Mouse (Mus musculus) MEL (cell line): Measurements from ENCODE around the gene Ern1. TPM values are rescaled to one million over a fixed set of nuclear protein-coding genes. Genes with fewer than 3 reads are reported as not detected.

ENCODE experiments used
- DNase-seq: peaks from one replicate; pipeline ENCODE4 v3.0.0; 2011; ENCODE audit warnings: low read depth, low spot score
- H3K27ac ChIP-seq: 2 replicates; pipeline ENCODE4 v1.5.1; 2012; ENCODE audit warnings: low read depth, mild to moderate bottlenecking, control low read depth, low read length, moderate library complexity; ENCODE audit not compliant: control insufficient read depth
- H3K27me3 ChIP-seq, 2 experiments: fragments of 150-350 bp in 1 of 2; sonication (generic) in 1 of 2; 2 replicates each; pipeline ENCODE4 v1.6.1; 2012; ENCODE audit warnings: low read length in 2 of 2, mild to moderate bottlenecking in 2 of 2, improper control_type of control experiment in 1 of 2, moderate library complexity in 1 of 2; ENCODE audit not compliant: insufficient read depth in 2 of 2, control insufficient read depth in 1 of 2
- H3K36me3 ChIP-seq, 2 experiments: 2 replicates each; pipeline ENCODE4 v1.6.1; 2012 to 2014; ENCODE audit warnings: low read length in 2 of 2, improper control_type of control experiment in 1 of 2, inconsistent platforms in 1 of 2, mild to moderate bottlenecking in 1 of 2; ENCODE audit not compliant: insufficient read depth in 2 of 2, control insufficient read depth in 1 of 2
- H3K4me1 ChIP-seq, 2 experiments: fragments of 150-350 bp in 1 of 2; sonication (generic) in 1 of 2; 2 replicates each; pipeline ENCODE4 v1.6.1; 2012; ENCODE audit warnings: low read length in 2 of 2, improper control_type of control experiment in 1 of 2, mild to moderate bottlenecking in 1 of 2; ENCODE audit not compliant: insufficient read depth in 2 of 2, control insufficient read depth in 1 of 2
- H3K4me3 ChIP-seq, 2 experiments: fragments of 150-350 bp in 1 of 2; sonication (generic) in 1 of 2; 2 replicates each; pipeline ENCODE4 v1.5.1; 2012; ENCODE audit warnings: low read depth in 2 of 2, low read length in 2 of 2, mild to moderate bottlenecking in 2 of 2, moderate library complexity in 2 of 2, control low read depth in 1 of 2, improper control_type of control experiment in 1 of 2; ENCODE audit not compliant: control insufficient read depth in 1 of 2, insufficient read depth in 1 of 2
- H3K79me2 ChIP-seq: 2 replicates; pipeline ENCODE4 v1.6.1; 2012; ENCODE audit warnings: mild to moderate bottlenecking, low read length, moderate library complexity; ENCODE audit not compliant: control insufficient read depth, poor library complexity, insufficient read depth
- H3K9ac ChIP-seq: 2 replicates; pipeline ENCODE4 v1.6.1; 2012; ENCODE audit warnings: low read depth, mild to moderate bottlenecking, control low read depth, low read length, moderate library complexity; ENCODE audit not compliant: control insufficient read depth, poor library complexity, severe bottlenecking
- H3K9me3 ChIP-seq: fragments of 150-350 bp; sonication (generic); replicated peaks from 2 replicates; pipeline ENCODE4 v1.6.1; 2012; ENCODE audit warnings: mild to moderate bottlenecking, low read length, improper control_type of control experiment, moderate library complexity; ENCODE audit not compliant: insufficient read depth
- CTCF ChIP-seq, 3 experiments: IDR thresholded peaks in 2 of 3; conservative IDR thresholded peaks in 1 of 3; 2 replicates each; pipeline ENCODE4 v1.5.1; 2011 to 2012; ENCODE audit warnings: low read length in 3 of 3, low read depth in 2 of 3, mild to moderate bottlenecking in 2 of 3, improper control_type of control experiment in 1 of 3, inconsistent platforms in 1 of 3, mixed read lengths in 1 of 3, moderate library complexity in 1 of 3; ENCODE audit not compliant: control insufficient read depth in 1 of 3, insufficient read depth in 1 of 3, poor library complexity in 1 of 3, severe bottlenecking in 1 of 3
- ETS1 ChIP-seq: IDR thresholded peaks from 2 replicates; pipeline ENCODE4 v1.6.1; 2012; ENCODE audit warnings: low read depth, mild to moderate bottlenecking, inconsistent platforms, low read length, improper control_type of control experiment, moderate library complexity
- GABPA ChIP-seq: IDR thresholded peaks from 2 replicates; pipeline ENCODE4 v1.6.1; 2012; ENCODE audit warnings: low read depth, mild to moderate bottlenecking, inconsistent platforms, low read length, improper control_type of control experiment, moderate library complexity
- HCFC1 ChIP-seq: IDR thresholded peaks from 2 replicates; pipeline ENCODE4 v1.6.1; 2012; ENCODE audit warnings: low read depth, mild to moderate bottlenecking, inconsistent platforms, low read length, improper control_type of control experiment, moderate library complexity
- JUND ChIP-seq: IDR thresholded peaks from 2 replicates; pipeline ENCODE4 v1.6.1; 2011; ENCODE audit warnings: low read depth, mild to moderate bottlenecking, improper control_type of control experiment, low read length
- MXI1 ChIP-seq: IDR thresholded peaks from 2 replicates; pipeline ENCODE4 v1.6.1; 2011; ENCODE audit warnings: mild to moderate bottlenecking, low read depth, low read length, improper control_type of control experiment
- MYB ChIP-seq: IDR thresholded peaks from 2 replicates; pipeline ENCODE4 v1.6.1; 2011; ENCODE audit warnings: mild to moderate bottlenecking, low read depth, low read length, improper control_type of control experiment
- NELFE ChIP-seq: IDR thresholded peaks from 2 replicates; pipeline ENCODE4 v1.6.1; 2011; ENCODE audit warnings: low read depth, low read length, improper control_type of control experiment
- NRF1 ChIP-seq: IDR thresholded peaks from 2 replicates; pipeline ENCODE4 v1.6.1; 2014; ENCODE audit warnings: low read depth, mild to moderate bottlenecking, inconsistent platforms, low read length, improper control_type of control experiment, moderate library complexity; ENCODE audit not compliant: poor library complexity, insufficient read depth, severe bottlenecking
- POLR2AphosphoS5 ChIP-seq: IDR thresholded peaks from 2 replicates; pipeline ENCODE4 v1.6.1; 2012; ENCODE audit warnings: low read depth, borderline replicate concordance, mild to moderate bottlenecking, inconsistent platforms, low read length, moderate library complexity, mixed read lengths
- SIN3A ChIP-seq: IDR thresholded peaks from 2 replicates; pipeline ENCODE4 v1.6.1; 2012; ENCODE audit warnings: low read length, improper control_type of control experiment, inconsistent platforms
- TBP ChIP-seq: IDR thresholded peaks from 2 replicates; pipeline ENCODE4 v1.8.0; 2011; ENCODE audit warnings: low read depth, low read length, improper control_type of control experiment
- ZC3H11A ChIP-seq: IDR thresholded peaks from 2 replicates; pipeline ENCODE4 v1.6.1; 2012; ENCODE audit warnings: low read depth, mild to moderate bottlenecking, inconsistent platforms, low read length, improper control_type of control experiment
- ZKSCAN1 ChIP-seq: IDR thresholded peaks from 2 replicates; pipeline ENCODE4 v1.6.1; 2012; ENCODE audit warnings: low read depth, mild to moderate bottlenecking, inconsistent platforms, low read length, improper control_type of control experiment, moderate library complexity
- polyA plus RNA-seq, 2 experiments: library from polyadenylated mRNA; stranded (reverse) in 1 of 2; unstranded in 1 of 2; fragments of >175 nt in 1 of 2; fragments of >200 nt in 1 of 2; gene quantifications; 2 replicates each; pipeline versions ENCODE4 v1.2.1 to v1.2.4; 2012; ENCODE audit warnings: low replicate concordance in 2 of 2, low read depth in 1 of 2; ENCODE audit not compliant: insufficient read length in 2 of 2, insufficient read depth in 1 of 2, missing spikeins in 1 of 2
- total RNA-seq: library from RNA; depleted of rRNA; stranded (reverse); fragments of 300-350 nt; gene quantifications from 2 replicates; pipeline ENCODE4 v1.2.3, GENCODE M21; 2012; rRNA removed

Gene Ern1
- total and polyA plus RNA-seq, 3 experiments, result 4.3 to 5.7 TPM; not detected in 1

DNA sequence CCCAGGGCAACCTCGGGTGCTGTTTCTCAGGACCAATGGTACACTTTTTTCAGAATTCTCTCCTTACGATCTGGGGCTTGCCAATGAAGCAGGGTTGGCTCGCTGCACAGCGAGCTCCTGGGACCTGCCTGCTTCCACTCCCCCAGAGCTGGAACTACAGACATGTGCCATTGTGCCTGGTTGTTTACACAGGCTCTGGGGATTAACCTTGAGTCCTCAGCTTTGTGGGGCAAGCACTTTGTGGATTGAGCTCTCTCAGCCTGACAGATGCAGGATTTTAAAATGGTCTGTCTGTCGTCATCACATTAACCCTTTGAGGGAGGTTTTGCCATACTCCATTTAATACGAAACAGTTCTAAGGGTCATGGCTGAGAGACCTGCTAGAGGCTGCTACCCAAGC lies 142.7 kb downstream of the Ern1 start:
- peaks cover 4 to 21% of the 10 kb centered on the region in 2 experiments; a peak in 3 of 4 replicates for H3K27me3 ChIP-seq
- H3K9me3 ChIP-seq, result no peaks in the 10 kb centered on the region
- H3K36me3 ChIP-seq, result no peaks in the 10 kb centered on the region
- no peak overlapping the region for H3K27ac ChIP-seq
- H3K4me3 ChIP-seq, result no peak overlapping the region
- no peak for TF ChIP-seq ZKSCAN1
- no peak for TF ChIP-seq SIN3A
- TF ChIP-seq GABPA, result no peak
- TF ChIP-seq CTCF (IDR thresholded peaks at IDR 0.05 in 2 of 3, conservative IDR thresholded peaks at IDR 0.05 in 1 of 3; ENCODE audit: control insufficient read depth in 1 of 3, insufficient read depth in 1 of 3, low read depth in 2 of 3, low read length in 3 of 3, poor library complexity in 1 of 3, severe bottlenecking in 1 of 3), result no peak
- no peak for TF ChIP-seq ETS1
- no peak for TF ChIP-seq POLR2AphosphoS5
- TF ChIP-seq NELFE, result no peak
- no peak for TF ChIP-seq HCFC1
- TF ChIP-seq JUND, result no peak
- TF ChIP-seq MXI1, result no peak
- TF ChIP-seq TBP, result no peak
- TF ChIP-seq MYB, result no peak
- TF ChIP-seq ZC3H11A, result no peak
- no peak for TF ChIP-seq NRF1
- H3K4me1 ChIP-seq, result peaks cover 0 to 6% of the 10 kb centered on the region in 2 experiments; a peak in 3 of 4 replicates
- no peak overlapping the region for H3K9ac ChIP-seq
- DNase-seq, result no peak
- no peaks in the 10 kb centered on the region for H3K79me2 ChIP-seq

Other genes with a start within 250 kb of the Ern1 start
- 268 and 308 TPM in 2 replicates for gene Ftsj3, start 231.8 kb downstream of the Ern1 start, total RNA-seq
- gene Ftsj3, start 231.8 kb downstream of the Ern1 start, polyA plus RNA-seq, result 100 to 1,000 TPM in 1 of 2 experiments, not detected in 1; 205 TPM
- gene Psmc5, start 231.7 kb downstream of the Ern1 start, total RNA-seq, result 426 and 451 TPM in 2 replicates
- 100 to 1,000 TPM; 112 to 290 TPM for gene Psmc5, start 231.7 kb downstream of the Ern1 start, polyA plus RNA-seq
- 116 and 131 TPM in 2 replicates for gene Smarcd2, start 214.9 kb downstream of the Ern1 start, total RNA-seq
- gene Smarcd2, start 214.9 kb downstream of the Ern1 start, polyA plus RNA-seq, result 100 to 1,000 TPM in 1 of 2 experiments, not detected in 1; 123 TPM
- gene Tcam1, start 211.2 kb downstream of the Ern1 start, total RNA-seq, result 4.3 and 4.6 TPM in 2 replicates
- gene Tcam1, start 211.2 kb downstream of the Ern1 start, polyA plus RNA-seq, result 1 to 10 TPM in 1 of 2 experiments, not detected in 1; 8.9 TPM
- gene Gh, start 186.0 kb downstream of the Ern1 start, total RNA-seq, result not detected in 2 replicates
- gene Gh, start 186.0 kb downstream of the Ern1 start, polyA plus RNA-seq, result under 1 TPM in 1 of 2 experiments, not detected in 1; 0.08 TPM
- gene Cd79b, start 173.1 kb downstream of the Ern1 start, total RNA-seq, result 0.36 and 0.54 TPM in 2 replicates
- gene Cd79b, start 173.1 kb downstream of the Ern1 start, polyA plus RNA-seq, result 1 to 10 TPM in 1 of 2 experiments, not detected in 1; 2.4 TPM
- 0.15 and 0.16 TPM in 2 replicates for gene Scn4a, start 134.6 kb downstream of the Ern1 start, total RNA-seq
- gene Scn4a, start 134.6 kb downstream of the Ern1 start, polyA plus RNA-seq, result under 1 TPM in 1 of 2 experiments, not detected in 1; 0.04 TPM
- gene Prr29, start 122.4 kb downstream of the Ern1 start, total RNA-seq, result not detected in 2 replicates
- under 1 TPM in 1 of 2 experiments, not detected in 1; 0.61 TPM for gene Prr29, start 122.4 kb downstream of the Ern1 start, polyA plus RNA-seq
- 58.1 and 82.7 TPM in 2 replicates for gene Icam2, start 99.8 kb downstream of the Ern1 start, total RNA-seq
- gene Icam2, start 99.8 kb downstream of the Ern1 start, polyA plus RNA-seq, result 10 to 100 TPM in 1 of 2 experiments, not detected in 1; 49.6 TPM
- 21.9 and 24.8 TPM in 2 replicates for gene Tex2, start 125.6 kb upstream of the Ern1 start, total RNA-seq
- gene Tex2, start 125.6 kb upstream of the Ern1 start, polyA plus RNA-seq, result 10 to 100 TPM in 1 of 2 experiments, not detected in 1; 13.7 TPM